Mouse (Mus musculus) macrophage (primary cell): ENCODE measurements around the gene Ptpn12. TPM values are rescaled to one million over a fixed set of nuclear protein-coding genes. Genes with fewer than 3 reads are reported as not detected.
A peak's percentile ranks its signal among the peaks of the same experiment; 100 is the strongest.
"Not testable (repeated sequence)": the region's sequence is repeated elsewhere in the genome, so short reads cannot be mapped to it uniquely, and the experiment has no call there.

Source experiments
- H3K27ac ChIP-seq: fragments of 350-480 bp; formaldehyde crosslinking; 2 replicates; pipeline ENCODE4 v1.9.0; 2021
- H3K36me3 ChIP-seq: fragments of 350-480 bp; formaldehyde crosslinking; 2 replicates; pipeline ENCODE4 v1.9.0; 2021; ENCODE audit errors: inconsistent target
- H3K4me3 ChIP-seq: fragments of 350-480 bp; formaldehyde crosslinking; 2 replicates; pipeline ENCODE4 v1.9.0; 2021; ENCODE audit errors: inconsistent target
- H3K79me2 ChIP-seq: fragments of 350-480 bp; formaldehyde crosslinking; 2 replicates; pipeline ENCODE4 v1.9.0; 2021; ENCODE audit errors: inconsistent target
- WGBS: methylation state at CpG from one replicate; pipeline ENCODE4 v1.1.7; 2026; ENCODE audit warnings: inconsistent platforms; ENCODE audit not compliant: missing documents; 5-methylcytosine and 5-hydroxymethylcytosine counted together
- polyA plus RNA-seq: library from polyadenylated mRNA; stranded (reverse); fragments of 250-400 nt; gene quantifications from 3 replicates; pipeline ENCODE4 v1.2.4, GENCODE M21; 2018; ENCODE audit warnings: inconsistent platforms

Gene Ptpn12
- polyA plus RNA-seq, 1 experiment from 2014 or later, result 77.5 TPM

GRCm38 (mm10) chr5:20950855-20951650 is 104.7 kb downstream of the Ptpn12 start:
- Histone ChIP-seq H3K36me3 (no peaks in the 10 kb centered on the region), H3K4me3 (peak overlapping the region; percentile 82), H3K79me2 (peaks cover 92% of the 10 kb centered on the region), H3K27ac (peak overlapping the region; percentile 80)
- under 1% methylated on average over 77 of the region's 88 CpGs for WGBS

- Histone ChIP-seq H3K4me3 (peak overlapping the region; percentile 82), H3K79me2 (peaks cover 92% of the 10 kb centered on the region), H3K27ac (peak overlapping the region; percentile 72), H3K36me3 (no peaks in the 10 kb centered on the region)
- WGBS, result 0% methylated on average over 8 of the region's 9 CpGs
Observed at GRCm38 (mm10) chr5:20950516-20950854, 105.2 kb downstream of the Ptpn12 start.

GRCm38 (mm10) chr5:20950093-20950492 is 105.6 kb downstream of the Ptpn12 start:
- H3K27ac ChIP-seq, result peak overlapping the region; percentile 72
- H3K4me3 ChIP-seq, result peak overlapping the region; percentile 82
- no peaks in the 10 kb centered on the region for H3K36me3 ChIP-seq
- WGBS, result 3% methylated on average over 5 of the region's 5 CpGs
- H3K79me2 ChIP-seq, result peaks cover 92% of the 10 kb centered on the region

GRCm38 (mm10) chr5:20946906-20947305 is 108.8 kb downstream of the Ptpn12 start:
- Histone ChIP-seq H3K4me3 (no peak overlapping the region), H3K79me2 (peaks cover 92% of the 10 kb centered on the region), H3K36me3 (no peaks in the 10 kb centered on the region), H3K27ac (no peak overlapping the region)
- WGBS, result 86% methylated on average over 6 of the region's 6 CpGs

- Histone ChIP-seq H3K4me3 (peak overlapping the region; percentile 33), H3K79me2 (peaks cover 99% of the 10 kb centered on the region), H3K36me3 (no peaks in the 10 kb centered on the region), H3K27ac (peak overlapping the region; percentile 89)
- 5% methylated on average over 13 of the region's 13 CpGs for WGBS
Observed at GRCm38 (mm10) chr5:20944961-20945748, 110.6 kb downstream of the Ptpn12 start.

GRCm38 (mm10) chr5:20943791-20944190 is 111.9 kb downstream of the Ptpn12 start:
- H3K79me2 ChIP-seq, result peaks cover 99% of the 10 kb centered on the region
- H3K27ac ChIP-seq, result peak overlapping the region; percentile 89
- WGBS, result 29% methylated on average over 3 of the region's 4 CpGs
- H3K4me3 ChIP-seq, result peak overlapping the region; percentile 1; the same call in 1 of the 2 replicates
- H3K36me3 ChIP-seq, result not testable (repeated sequence)

- Histone ChIP-seq H3K4me3 (no peak overlapping the region), H3K36me3 (no peaks in the 10 kb centered on the region), H3K27ac (peak overlapping the region; percentile 89), H3K79me2 (peaks cover 99% of the 10 kb centered on the region)
- 56% methylated on average over 3 of the region's 3 CpGs for WGBS
Observed at GRCm38 (mm10) chr5:20942523-20942922, 113.2 kb downstream of the Ptpn12 start.

GRCm38 (mm10) chr5:20941205-20941604 is 114.5 kb downstream of the Ptpn12 start:
- H3K27ac ChIP-seq, result peak overlapping the region; percentile 89
- peaks cover 99% of the 10 kb centered on the region for H3K79me2 ChIP-seq
- WGBS, result 0% methylated on average over 5 of the region's 5 CpGs
- H3K36me3 ChIP-seq, result no peaks in the 10 kb centered on the region
- H3K4me3 ChIP-seq, result no peak overlapping the region

GRCm38 (mm10) chr5:20940696-20941095 is 115.0 kb downstream of the Ptpn12 start:
- Histone ChIP-seq H3K4me3 (no peak overlapping the region), H3K79me2 (peaks cover 99% of the 10 kb centered on the region), H3K36me3 (no peaks in the 10 kb centered on the region), H3K27ac (peak overlapping the region; percentile 89)
- 29% methylated on average over 4 of the region's 4 CpGs for WGBS

- WGBS, result 85% methylated on average over 6 of the region's 6 CpGs
- Histone ChIP-seq H3K4me3 (no peak overlapping the region), H3K36me3 (no peaks in the 10 kb centered on the region), H3K79me2 (peaks cover 99% of the 10 kb centered on the region), H3K27ac (peak overlapping the region; percentile 89)
Observed at GRCm38 (mm10) chr5:20940040-20940571, 115.6 kb downstream of the Ptpn12 start.

- Histone ChIP-seq H3K79me2 (peaks cover 99% of the 10 kb centered on the region), H3K27ac (0 out of 2 replicates have a peak overlapping the region, but pooled peaks have one; percentile 7), H3K36me3 (no peaks in the 10 kb centered on the region), H3K4me3 (no peak overlapping the region)
- 21% methylated on average over 5 of the region's 5 CpGs for WGBS
Observed at GRCm38 (mm10) chr5:20938523-20938922, 117.2 kb downstream of the Ptpn12 start.

Other genes starting within 250 kb of the Ptpn12 start
- 8.7 to 13.8 TPM (median 9.2 TPM) in 3 replicates for gene Phtf2, start 173.8 kb downstream of the Ptpn12 start, polyA plus RNA-seq
- 11.2 to 27.0 TPM (median 24.9 TPM) in 3 replicates for gene Tmem60, start 173.7 kb downstream of the Ptpn12 start, polyA plus RNA-seq
- gene Rsbn1l, start 99.5 kb downstream of the Ptpn12 start, polyA plus RNA-seq, result 20.9 to 24.6 TPM (median 22.9 TPM) in 3 replicates
- gene Gsap, start 130.3 kb upstream of the Ptpn12 start, polyA plus RNA-seq, result 7.7 to 9.7 TPM (median 9.5 TPM) in 3 replicates